Comparison of ENCODE assay signal across 1 mouse cellular context in the genomic region with DNA sequence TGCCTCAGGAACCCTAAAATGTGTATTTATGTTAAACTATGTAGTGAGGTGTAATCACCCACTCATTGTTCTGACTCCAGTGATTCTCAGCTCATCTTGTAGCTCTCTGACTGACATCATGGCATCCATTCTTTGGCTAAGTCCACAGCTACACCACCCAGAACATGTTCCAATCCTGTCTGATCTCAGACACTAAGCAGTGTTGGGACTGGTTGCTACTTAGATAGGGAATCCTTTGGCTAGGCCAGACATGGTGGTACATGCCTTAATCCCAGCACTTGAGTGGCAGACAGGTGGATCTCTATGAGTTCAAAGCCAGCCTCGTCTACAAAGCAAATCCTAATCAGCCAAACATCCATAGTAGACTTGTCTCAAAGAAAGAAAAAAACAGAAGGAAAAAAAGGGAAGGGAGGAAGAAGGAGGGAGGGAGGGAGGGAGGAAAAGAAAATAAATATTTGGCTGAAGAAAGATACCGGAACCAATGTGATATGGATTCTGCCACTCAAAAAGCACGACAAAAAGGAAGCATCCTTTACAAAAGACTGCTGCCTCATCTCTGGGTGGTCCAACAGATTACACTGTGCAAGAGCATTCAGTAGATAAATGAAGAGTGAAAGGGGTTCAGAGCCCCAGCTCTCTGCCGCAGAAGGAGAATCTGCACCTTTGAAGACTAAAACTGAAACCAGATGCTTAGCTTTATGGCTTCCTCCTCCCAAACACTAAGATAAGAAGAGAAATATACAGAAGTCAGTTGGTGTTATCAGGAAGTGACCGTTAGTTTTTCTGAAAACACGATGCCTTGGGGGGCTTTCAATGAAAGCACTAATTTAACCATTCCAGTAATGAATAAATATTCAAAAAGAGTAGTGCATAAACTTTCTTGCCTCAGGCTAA.
TF ChIP-seq lines count a peak whose summit lies in the region.

No protein-coding gene starts in this region.

TF ChIP-seq in CH12.LX, 34 proteins besides CTCF, POLR2A, EP300 and RAD21 (continued from another document):
- TF ChIP-seq CHD1 (IDR thresholded peaks at IDR 0.05; ENCODE audit: low read depth, low read length) = no peak
- TF ChIP-seq E2F4 (IDR thresholded peaks at IDR 0.05; ENCODE audit: insufficient replicate concordance, low read depth, low read length) = no peak
- no peak for TF ChIP-seq POLR2AphosphoS2 (IDR thresholded peaks at IDR 0.05; ENCODE audit: low read depth, low read length)
- peak; percentile 74 for TF ChIP-seq JUN (IDR thresholded peaks at IDR 0.05; ENCODE audit: insufficient read depth, low read depth, low read length)
- no peak for TF ChIP-seq USF2 (conservative IDR thresholded peaks at IDR 0.05; ENCODE audit: low read depth, low read length)
- peak; percentile 96 for TF ChIP-seq IRF4 (IDR thresholded peaks at IDR 0.05; ENCODE audit: low read depth, low read length)
- TF ChIP-seq PAX5 (IDR thresholded peaks at IDR 0.05; ENCODE audit: low read length) = no peak
- no peak; the same call in 1 of the 2 replicates for TF ChIP-seq MAX (IDR thresholded peaks at IDR 0.05; ENCODE audit: low read length)
